Mouse (Mus musculus) spleen, adult 2 months (tissue): ENCODE results near the gene Nat8.
"Not testable (repeated sequence)": the region's sequence is repeated elsewhere in the genome, so short reads cannot be mapped to it uniquely, and the experiment has no call there.

Experiments used
- CTCF ChIP-seq: fragments of 200-500 bp; IDR thresholded peaks from 2 replicates; pipeline ENCODE4 v1.5.1; 2011; ENCODE audit warnings: mild to moderate bottlenecking, inconsistent platforms; ENCODE audit not compliant: insufficient read depth, insufficient read length, insufficient replicate concordance; ENCODE audit errors: extremely low read depth
- POLR2A ChIP-seq: fragments of 200-500 bp; IDR thresholded peaks from 2 replicates; pipeline ENCODE4 v1.6.1; 2011; ENCODE audit warnings: low read depth, low read length, inconsistent platforms

DNA sequence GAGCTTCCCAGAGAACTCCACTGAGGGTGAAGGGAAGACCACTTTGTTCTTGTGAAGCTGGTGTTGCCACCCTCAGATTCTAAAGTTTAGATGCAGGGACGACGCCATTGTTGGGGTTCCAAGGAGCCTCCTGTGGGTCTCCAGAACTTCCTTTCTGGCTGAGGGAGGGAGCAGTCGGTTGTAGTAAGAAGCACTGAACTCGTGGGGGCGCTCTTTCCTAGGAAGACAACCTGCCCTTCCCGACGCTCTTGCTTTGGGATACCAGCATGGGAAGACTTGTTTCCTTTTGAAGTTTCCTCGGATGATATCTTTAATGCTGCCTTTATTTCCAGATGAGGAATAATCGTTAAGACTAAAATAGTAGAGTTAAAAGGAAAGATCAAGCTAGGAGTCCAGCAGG, 4.9 kb upstream of the Nat8 start:
- TF ChIP-seq CTCF, POLR2A: not testable (repeated sequence)
